In genomic region chr3:15040866-15041528, GRCm38 (mm10) we compare ENCODE assay signal across 15 mouse cellular contexts.
DNase-seq lines count a peak whose midpoint lies in the region; ATAC-seq lines count a peak whose summit lies in the region.
"Had no signal": no experiment of that assay in that cellular context is flagged by ENCODE, and none has a peak within 500 bp of the region (broad histone marks: within the 10 kb centered on the region; RNA-seq: fewer than 3 reads in every experiment).

No protein-coding gene starts in this region.

- peak; percentile 8 for DNase-seq in kidney, postnatal 10 days
- DNase-seq in kidney, postnatal 4 days: no peak
- peak; percentile 64 for DNase-seq in adrenal gland, postnatal 14 days
- peak; percentile 40 to 56 for DNase-seq in cerebellum, adult 18-20 months
- DNase-seq in gastrocnemius, postnatal 14 days: peak; percentile 16
- no peak for DNase-seq in layer of hippocampus, postnatal 36 days
- DNase-seq: thymus, postnatal 36 days had no signal

- WGBS in forebrain, embryonic 15.5 days: 84% methylated on average over 7 of the region's 7 CpGs

- no peak for ATAC-seq in forebrain, embryonic 15.5 days (replicated peaks)
- ATAC-seq: forebrain, embryonic 13.5 days; midbrain, embryonic 15.5 days had no signal

- intact Hi-C loops in gastrocnemius, postnatal 14 days (cut with DNase I; ENCODE audit: low total_unique reads): no loop called here

- no peaks in the 10 kb centered on the region for H3K9me3 ChIP-seq in forebrain, embryonic 15.5 days
- H3K9me3 ChIP-seq: embryonic facial prominence, embryonic 15.5 days; forebrain, embryonic 13.5 days; limb, embryonic 10.5 days; liver, embryonic 15.5 days; midbrain, embryonic 15.5 days had no signal

- H3K4me3 ChIP-seq in forebrain, embryonic 15.5 days: no peak overlapping the region
- H3K4me3 ChIP-seq: embryonic facial prominence, embryonic 15.5 days; forebrain, embryonic 13.5 days; limb, embryonic 10.5 days; liver, embryonic 15.5 days; midbrain, embryonic 15.5 days had no signal

- no peak overlapping the region for H3K27ac ChIP-seq in forebrain, embryonic 15.5 days (replicated peaks)
- H3K27ac ChIP-seq: embryonic facial prominence, embryonic 15.5 days; forebrain, embryonic 13.5 days; limb, embryonic 10.5 days; liver, embryonic 15.5 days; macrophage; midbrain, embryonic 15.5 days had no signal

- H3K4me2 ChIP-seq in forebrain, embryonic 15.5 days (replicated peaks): no peak overlapping the region
- H3K4me2 ChIP-seq: embryonic facial prominence, embryonic 15.5 days; forebrain, embryonic 13.5 days; liver, embryonic 15.5 days; midbrain, embryonic 15.5 days had no signal

- no peak overlapping the region for H3K9ac ChIP-seq in forebrain, embryonic 15.5 days (replicated peaks)
- H3K9ac ChIP-seq: embryonic facial prominence, embryonic 15.5 days; forebrain, embryonic 13.5 days; liver, embryonic 15.5 days; midbrain, embryonic 15.5 days had no signal

- no peaks in the 10 kb centered on the region for H3K36me3 ChIP-seq in forebrain, embryonic 15.5 days
- H3K36me3 ChIP-seq: embryonic facial prominence, embryonic 15.5 days; limb, embryonic 10.5 days; liver, embryonic 15.5 days; midbrain, embryonic 15.5 days had no signal

- no peaks in the 10 kb centered on the region for H3K27me3 ChIP-seq in forebrain, embryonic 15.5 days
- H3K27me3 ChIP-seq: CH12.LX; embryonic facial prominence, embryonic 15.5 days; forebrain, embryonic 13.5 days; liver, embryonic 15.5 days; midbrain, embryonic 15.5 days had no signal

- H3K4me1 ChIP-seq in forebrain, embryonic 15.5 days: no peaks in the 10 kb centered on the region
- H3K4me1 ChIP-seq: embryonic facial prominence, embryonic 15.5 days; forebrain, embryonic 13.5 days; limb, embryonic 10.5 days; liver, embryonic 15.5 days; midbrain, embryonic 15.5 days had no signal

Comparison
In these comparisons a context has a peak if more than half of its experiments do, and no peak if none do; other contexts are left out.
1. DNase-seq: peak in kidney, postnatal 10 days (single experiment), adrenal gland, postnatal 14 days (single experiment), cerebellum, adult 18-20 months (2 of 2) and gastrocnemius, postnatal 14 days (single experiment); none in kidney, postnatal 4 days (0 of 2) and layer of hippocampus, postnatal 36 days (0 of 2).